Mouse (Mus musculus) thymus, postnatal 14 days (tissue): Measurements from ENCODE around the gene Ppp2r3c.
"Not testable (repeated sequence)": the region's sequence is repeated elsewhere in the genome, so short reads cannot be mapped to it uniquely, and the experiment has no call there.

Source experiments
- DNase-seq: peaks from one replicate; pipeline ENCODE4 v3.0.0; 2021

The Ppp2r3c gene

DNA sequence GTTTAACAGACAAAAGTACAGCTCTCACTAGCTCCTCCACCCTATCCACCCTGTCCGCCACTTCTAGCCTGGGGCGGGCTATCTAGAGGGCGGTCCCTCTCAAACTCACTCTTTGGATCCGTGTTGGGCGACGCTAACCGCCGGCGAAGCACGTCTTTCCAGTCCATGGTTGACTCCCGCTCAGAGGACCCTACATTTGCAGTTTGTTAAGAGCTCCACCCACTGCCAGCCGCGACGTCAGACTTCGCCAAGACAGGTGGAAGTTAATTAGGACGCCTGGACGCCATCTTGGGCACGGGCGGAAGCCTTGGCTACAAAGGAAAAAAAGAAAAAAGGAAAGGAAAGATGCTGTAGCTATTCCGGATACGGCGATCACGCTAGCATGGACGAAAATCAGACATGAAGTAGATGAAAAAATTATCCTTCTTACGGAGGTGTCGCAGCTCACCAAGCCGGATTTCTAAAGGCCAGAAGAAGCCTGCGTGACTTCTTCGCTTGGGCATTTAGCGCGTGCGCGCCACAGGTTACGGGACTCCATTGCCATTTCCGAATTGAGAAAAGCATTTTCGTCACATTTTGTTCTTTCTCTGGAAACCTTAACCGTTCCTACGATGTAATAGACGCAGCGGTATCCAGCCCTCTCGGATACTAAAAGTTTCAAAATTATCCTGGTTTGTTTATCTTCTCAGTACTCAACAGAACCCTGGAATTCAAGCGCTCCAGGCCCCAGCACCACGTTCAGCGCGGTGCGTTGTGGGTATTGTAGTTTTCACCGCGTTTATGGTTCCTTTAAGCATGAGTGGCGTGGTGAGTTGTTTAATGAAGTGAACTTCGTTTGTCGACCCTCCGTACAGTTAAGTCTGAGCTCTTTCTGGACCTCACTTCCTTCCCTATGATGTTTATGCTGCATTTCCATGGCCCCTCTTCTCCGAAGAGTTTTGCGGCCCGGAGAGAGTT, at the start of gene Ppp2r3c:
TSS of gene Ppp2r3c (minus strand) at position 514 of the 957 bp plus-strand sequence.
- DNase-seq, result peak; percentile 92

DNA sequence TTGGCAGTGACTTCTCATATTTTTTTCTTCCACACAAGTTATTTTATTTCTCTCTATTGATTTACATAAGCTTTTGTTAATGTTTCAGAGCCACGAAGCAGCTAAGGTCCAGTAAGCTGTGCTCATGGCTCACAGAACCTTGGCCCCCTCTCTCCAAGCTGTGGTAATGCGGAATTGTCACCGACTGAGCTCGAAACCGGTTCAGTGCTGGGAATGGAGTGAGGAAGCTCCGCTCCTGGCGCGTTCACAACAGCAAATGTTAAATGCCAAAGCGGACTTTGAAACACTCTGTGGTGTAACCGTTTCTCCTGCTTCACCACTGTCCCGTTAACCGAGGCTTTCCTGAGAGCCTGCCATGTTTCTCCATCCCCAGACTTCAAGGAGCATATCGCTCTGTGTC, 41.8 kb upstream of the Ppp2r3c start:
- DNase-seq, result no peak

DNA sequence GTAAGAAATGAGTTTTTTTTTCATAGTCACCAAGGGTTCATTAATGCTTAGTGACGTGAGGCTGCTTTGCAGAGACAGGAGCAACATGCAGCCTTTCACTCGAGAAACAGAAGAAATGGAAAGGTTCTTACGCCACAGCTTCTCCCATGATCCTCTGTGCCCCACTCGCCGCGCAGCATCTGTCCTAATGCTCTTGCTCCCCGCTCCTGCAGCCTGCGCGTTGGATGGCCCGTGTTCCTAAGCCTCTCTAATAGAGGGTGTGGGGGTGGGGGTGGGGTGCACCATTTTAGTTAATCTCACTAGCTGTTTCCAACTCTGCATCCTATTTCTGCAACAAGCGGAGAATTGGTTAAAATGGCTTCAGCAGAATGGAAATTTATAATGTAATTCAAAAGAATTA, 41.2 kb upstream of the Ppp2r3c start:
- DNase-seq, result no peak

DNA sequence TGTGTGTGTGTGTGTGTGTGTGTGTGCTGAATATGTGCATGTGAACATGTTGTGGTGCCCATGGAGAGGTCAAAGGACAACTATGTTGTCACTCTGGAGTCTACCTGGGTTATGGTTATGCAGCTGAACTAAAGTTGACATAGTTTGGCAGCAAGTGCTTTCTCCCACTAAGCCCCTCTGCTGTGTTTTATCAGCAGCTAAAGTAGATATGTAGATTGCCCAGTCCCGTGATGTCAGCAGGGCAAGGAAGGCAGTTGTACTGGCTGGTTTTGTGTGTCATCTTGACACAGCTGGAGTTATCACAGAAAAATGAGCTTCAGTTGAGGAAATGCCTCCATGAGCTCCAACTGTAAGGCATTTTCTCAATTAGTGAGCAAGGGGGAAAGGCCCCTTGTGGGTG, 40.2 kb upstream of the Ppp2r3c start:
- DNase-seq, result not testable (repeated sequence)

DNA sequence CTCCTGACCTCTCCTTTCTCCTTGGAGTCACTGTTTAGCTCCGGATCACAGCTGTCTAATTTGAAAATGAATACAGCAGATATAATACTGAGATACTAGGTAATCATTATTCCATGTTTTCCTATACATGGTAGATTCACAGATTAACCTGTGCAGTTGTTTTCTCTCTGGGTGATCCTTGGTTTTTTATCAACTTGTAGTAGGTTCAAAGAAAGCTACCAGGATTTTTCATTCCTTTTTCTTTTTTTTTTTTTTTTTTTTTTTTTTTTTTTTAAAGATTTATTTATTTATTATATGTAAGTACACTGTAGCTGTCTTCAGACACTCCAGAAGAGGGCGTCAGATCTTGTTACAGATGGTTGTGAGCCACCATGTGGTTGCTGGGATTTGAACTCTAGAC, 35.7 kb upstream of the Ppp2r3c start:
- DNase-seq, result not testable (repeated sequence)

DNA sequence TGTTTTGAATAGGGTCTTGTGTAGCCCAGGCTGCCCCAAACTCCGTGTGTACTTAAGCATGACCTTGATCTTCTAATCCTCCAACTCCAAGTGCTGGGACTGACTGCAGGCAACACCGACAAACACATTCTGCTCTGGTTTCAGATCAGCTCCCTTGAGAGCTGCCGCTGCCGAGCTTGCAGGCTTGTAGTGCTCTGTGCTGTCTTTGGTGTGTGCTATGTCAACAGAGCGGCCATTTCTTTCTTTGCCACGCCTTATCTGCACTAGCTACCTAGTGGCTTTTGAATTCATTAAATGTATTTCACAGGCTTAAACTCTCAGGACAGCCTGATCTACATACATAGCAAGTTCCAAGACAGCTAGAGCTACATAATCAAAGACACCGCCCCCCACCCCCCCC, 30.9 kb upstream of the Ppp2r3c start:
- no peak for DNase-seq

DNA sequence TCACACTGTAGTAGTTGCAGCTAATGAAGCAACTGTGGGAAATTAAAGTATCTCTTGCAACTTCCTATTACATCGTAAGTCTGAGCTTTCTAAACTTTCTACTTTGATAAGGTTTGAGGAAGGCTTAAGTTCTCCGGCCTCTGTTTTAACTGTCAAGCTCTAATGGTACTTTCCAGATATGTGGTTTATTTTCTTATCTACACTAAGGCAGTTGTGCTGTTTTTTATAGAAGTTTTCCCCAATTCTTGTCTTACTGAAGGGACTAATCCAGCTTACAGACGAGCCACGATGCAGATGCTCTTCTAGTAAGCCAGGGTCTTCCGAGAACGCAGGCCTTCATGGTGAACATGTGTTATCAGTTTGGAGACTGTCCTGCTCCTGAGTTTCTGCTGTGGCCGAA, 26.6 kb upstream of the Ppp2r3c start:
- DNase-seq, result no peak

DNA sequence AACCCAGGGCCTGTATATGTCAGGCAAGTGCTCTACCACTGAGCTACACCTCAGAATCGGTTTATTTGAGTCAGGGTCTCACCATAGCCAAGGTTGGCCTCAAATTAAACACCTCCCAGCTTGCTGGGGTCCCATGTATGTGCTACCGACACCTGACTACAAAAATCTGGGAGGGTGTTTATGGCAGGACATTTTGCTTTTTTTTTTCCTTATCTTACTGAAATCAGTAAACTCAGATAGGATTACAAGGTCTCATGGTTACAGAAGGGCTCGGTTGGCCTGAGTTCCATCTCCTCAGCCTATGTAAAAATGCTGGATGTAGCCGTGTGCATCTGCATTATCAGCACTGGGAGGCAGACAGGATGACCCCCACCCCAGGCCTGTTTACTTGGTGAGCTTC, 26.0 kb upstream of the Ppp2r3c start:
- DNase-seq, result no peak

DNA sequence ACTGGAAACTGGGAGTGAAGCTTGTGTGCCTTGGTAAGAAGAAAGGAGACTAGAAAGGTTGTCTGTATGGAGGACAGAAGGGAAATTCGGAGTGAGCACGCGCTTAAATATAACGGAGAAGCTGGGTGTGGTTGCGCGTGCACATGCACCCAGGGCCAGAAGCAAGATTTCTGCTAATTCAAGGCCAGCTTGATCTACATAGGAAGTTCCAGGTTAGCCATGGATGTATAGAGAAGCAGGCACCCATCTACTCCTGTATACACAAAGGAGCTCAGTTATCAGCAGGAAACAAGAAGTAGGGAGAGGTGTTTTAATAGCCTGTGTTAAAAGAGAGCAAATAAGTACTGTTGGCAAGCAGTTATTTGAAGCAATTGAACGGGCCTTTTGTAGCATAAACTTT, 22.9 kb upstream of the Ppp2r3c start:
- DNase-seq, result no peak

DNA sequence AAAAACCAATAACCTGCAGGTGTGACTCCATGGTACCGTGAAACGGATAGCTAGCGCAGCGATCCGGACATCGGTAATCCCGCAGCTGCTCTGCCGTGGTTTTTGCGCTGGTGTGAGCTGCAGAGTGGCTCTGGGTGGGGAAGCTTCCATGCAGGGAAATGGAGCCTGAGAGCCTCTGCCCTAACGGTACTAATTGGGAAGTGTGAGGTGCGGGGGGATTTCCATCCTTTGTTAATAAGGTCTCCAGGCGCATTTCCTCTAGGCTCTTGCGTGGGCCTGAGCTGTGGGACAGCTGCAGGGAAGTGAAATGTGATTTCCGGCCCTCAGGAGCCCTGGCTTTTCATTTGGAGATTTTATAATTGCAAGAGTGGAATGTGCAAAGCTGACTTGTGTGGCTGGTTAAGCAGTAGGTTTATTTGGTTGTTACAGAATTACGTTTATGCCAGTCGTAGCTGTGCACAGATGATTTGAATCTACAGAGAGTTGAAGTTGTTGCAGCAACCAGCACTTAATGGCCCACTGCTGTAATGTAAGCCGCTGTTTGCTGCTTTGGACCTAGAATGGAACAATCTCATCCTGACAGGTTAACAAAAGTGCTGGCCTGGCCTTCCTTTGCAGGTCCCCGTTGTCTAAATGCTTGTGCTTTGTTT, 19.0 kb upstream of the Ppp2r3c start:
- no peak for DNase-seq

DNA sequence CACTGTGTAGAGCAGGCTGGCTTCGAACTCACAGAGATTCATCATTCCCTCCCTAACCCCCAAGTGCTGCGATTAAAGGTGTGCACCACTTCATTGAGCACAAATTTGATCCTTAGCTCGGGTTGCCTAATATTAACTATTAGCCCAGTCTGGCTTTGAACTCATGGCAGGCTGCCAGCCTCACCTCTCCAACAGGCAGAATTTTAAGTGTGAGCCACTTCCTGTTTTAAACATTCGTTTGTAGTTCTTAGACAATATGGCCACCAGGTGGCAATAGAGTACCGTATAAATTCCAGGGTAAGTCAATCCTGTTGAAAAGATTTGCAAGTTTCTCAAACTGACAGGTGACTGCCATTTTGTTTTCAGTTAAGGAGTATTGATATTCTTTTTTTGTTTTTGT, 12.4 kb upstream of the Ppp2r3c start:
- peak; percentile 89 for DNase-seq

DNA sequence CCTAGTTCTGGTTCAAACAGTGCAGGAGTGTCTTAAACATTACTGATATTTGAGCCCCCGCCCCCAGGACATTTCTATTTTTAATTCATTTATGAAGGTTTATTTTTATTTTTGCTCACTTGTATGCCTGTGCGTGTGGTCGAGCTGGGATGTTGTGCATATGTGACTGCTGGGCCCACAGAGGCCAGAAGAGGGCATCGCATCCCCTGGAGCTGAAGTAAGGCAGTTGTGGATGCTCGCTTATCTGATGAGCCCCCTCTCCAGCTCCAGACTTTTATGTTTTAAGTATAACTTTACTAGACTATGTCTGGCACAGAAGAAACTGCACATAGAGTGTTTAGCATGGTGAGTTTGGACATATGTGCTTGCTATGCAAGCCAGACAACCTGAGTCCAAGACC, 11.1 kb upstream of the Ppp2r3c start:
- DNase-seq, result peak; percentile 28

DNA sequence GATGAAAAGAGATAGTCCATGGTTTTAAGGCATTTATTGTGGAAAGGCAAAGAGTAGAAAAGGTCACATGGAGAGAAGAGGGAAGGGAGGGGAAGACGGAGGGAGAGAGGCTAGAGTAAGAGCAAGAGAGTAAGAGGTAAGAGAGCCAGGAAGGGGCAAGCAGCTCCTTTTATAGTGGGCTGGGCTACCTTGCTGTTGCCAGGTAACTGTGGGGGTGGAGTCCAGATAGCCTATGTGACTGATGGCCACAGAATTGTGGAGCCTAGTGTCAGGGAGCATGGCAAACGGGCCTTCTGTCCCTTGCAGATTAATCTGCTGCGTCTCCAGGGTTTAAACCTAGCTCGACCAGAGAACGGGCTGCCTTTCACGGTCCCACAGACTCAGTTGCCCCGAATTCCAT, 9.0 kb upstream of the Ppp2r3c start:
- DNase-seq, result no peak

DNA sequence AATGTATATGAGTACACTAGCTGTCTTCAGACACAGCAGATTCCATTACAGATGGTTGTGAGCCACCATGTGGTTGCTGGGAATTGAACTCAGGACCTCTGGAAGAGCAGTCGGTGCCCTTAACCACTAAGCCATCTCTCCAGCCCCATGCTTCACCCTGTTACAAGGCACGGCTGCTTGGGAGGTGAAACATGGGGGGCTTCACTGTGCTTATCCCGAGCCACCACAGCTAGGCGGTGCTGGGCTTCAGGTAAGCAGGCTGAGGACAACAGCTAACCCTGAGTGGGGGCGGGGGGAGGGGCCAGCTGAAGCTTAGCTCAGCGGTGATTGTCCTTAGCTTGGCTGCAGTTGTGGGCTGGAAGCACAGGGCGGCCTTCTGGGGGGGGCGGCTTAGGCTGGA, 6.7 kb upstream of the Ppp2r3c start:
- no peak for DNase-seq

DNA sequence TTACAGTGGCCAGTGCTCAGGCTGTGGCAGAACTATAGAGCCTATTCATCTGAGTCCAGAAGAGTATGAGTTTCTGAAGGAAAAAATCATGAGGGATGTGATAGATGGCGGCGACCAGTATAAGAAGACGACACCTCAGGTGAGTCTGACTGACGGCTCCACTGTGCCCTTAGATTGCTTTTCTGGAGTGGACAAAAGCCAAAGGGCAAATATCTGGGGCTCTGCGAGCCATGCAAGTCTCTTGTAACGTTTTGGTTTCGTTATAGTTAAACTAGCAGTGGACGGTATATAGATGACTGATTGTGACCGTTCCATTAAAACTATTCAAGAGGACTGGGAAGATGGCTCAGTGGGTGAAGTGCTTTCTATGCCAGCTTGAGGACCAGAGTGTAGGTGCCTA, 5.9 kb upstream of the Ppp2r3c start:
- no peak for DNase-seq

DNA sequence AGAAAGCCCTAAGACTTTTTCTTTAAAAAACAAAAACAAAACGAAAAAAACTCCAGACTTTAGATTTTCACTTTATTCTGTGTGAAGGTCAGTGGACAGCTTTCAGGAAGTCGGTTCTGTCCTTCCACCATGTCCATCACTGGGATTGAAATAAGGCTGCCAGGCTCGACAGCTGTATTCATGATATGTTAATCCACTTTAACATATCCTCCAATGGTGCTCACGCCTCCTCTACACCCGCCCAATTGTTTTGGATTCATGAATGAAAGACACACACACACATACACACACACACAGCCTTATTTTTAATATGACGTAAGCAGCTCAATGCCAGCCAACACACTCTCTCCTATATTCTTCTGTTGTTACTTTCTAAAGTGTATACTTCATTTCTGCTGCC, 4.8 kb upstream of the Ppp2r3c start:
- DNase-seq, result no peak

DNA sequence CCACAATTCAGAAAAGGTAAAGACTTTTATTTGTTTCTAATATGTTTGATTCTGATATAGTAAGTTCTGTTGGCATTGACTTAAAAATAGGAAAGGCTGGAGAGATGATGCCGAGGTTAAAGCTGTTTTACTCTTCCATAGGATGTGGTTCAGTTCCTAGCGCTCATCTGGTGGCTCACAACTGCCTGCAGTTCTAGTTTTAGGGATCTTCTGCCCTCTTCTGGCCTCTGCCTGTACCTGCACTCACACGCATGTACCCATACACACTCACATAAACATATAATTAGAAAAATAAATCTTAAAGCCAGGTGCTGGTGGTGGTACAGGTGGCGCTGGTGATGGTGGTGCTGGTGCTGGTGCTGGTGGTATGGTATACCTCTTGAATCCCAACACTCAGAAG, 3.6 kb upstream of the Ppp2r3c start:
- no peak for DNase-seq

DNA sequence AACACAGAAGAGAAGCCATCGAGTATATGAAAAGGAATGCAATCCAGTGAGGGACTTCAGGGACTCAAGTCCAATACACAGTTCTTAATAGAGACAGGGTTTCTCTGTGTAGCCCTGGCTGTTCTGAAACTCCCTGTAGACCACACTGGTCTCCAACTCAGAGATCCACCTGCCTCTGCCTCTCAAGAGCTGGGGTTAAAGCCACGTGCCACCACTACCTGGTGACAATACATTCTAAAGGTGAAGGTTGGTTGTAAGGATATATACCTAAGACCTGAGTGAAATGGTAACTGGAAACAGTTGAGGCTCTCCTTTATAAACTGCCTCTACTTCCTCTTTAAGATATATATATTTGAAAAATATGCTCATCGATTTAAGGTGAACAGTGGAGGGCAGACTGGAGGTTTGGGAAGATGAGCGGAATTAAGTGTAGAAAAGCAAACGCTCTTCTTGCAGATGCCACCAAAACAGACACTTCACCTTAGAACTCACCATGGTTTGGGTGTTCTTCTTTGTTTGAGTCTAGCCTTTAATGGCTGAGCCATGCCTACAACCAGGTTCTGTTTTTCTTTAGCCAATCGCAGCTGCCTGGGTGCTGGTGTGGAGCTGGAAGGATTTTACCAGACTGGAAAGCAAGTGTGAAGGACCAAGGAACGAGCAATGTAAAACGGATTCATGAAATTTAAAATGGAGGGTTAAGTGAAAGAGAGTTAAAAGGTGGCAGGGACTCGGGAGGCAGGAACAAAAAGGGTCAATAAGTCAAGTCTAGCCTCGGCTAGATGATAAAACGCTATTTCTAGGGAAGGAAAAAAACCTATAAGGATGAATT, 1.1 kb downstream of the Ppp2r3c start:
- no peak for DNase-seq

DNA sequence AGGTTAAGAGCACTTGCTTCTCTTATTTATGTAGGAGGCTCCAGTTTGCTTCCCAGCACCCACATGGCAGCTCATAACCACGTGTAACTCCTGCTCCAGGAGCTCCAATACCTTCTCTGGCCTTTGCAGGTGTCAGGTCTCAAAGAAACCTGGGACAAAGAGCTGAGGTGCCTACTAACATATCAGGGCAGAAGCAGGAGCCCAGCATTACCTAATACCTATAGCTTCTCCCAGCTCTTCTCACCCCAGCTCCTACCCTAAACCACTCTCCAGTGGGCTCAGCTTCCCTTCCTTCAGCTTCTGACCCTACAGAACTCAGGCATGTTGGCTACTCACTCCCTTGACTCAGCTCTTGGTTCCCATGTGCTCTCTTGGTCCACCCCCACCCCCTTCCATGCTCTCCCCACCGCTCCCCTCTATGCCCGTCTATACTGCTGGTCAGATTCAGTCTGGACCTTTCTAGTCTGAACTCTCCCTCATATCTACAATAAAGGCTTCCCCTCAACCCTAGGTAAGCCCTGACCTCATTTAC, 1.9 kb downstream of the Ppp2r3c start:
- no peak for DNase-seq

DNA sequence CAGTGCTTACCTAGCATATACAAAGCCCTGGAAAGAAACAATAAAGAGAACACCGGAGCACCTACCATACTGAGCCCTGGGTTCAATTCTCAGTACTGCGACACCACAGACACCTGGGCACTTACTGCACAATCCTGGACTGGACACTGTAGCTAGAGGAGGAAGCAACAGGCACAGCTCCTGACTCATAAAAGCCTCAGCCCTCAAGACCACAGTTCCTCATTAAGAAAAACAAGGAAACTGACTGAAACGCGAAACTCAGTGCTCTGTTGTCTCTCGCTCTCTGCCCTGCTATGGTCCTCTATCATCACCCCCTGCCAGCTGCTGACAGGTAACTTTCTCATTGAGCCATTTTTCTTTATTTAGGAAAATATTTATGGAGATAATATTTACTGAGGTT, 3.5 kb downstream of the Ppp2r3c start, which contains the start of gene 1110008L16Rik:
TSS of gene 1110008L16Rik (plus strand) at position 242 of the 400 bp plus-strand sequence.
- no peak for DNase-seq

DNA sequence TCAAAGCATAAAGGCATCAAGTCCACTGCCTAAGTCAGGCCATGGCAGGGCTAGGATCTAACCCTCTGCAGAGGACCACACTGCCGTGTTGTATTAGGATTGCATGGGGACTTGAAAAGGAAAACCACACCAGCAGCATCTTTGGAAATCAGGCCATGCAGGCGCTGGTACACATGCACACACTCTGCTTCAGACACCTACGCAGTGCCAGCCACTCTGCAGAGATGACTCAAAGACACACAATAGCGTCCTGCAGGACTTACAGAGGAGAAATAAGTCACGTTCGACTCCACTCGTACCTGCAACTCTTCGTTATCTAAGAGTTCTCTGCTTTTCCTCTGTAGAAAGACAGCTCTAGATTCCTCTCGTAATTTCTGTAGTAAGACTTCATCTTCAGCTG, 4.7 kb downstream of the Ppp2r3c start:
- no peak for DNase-seq

DNA sequence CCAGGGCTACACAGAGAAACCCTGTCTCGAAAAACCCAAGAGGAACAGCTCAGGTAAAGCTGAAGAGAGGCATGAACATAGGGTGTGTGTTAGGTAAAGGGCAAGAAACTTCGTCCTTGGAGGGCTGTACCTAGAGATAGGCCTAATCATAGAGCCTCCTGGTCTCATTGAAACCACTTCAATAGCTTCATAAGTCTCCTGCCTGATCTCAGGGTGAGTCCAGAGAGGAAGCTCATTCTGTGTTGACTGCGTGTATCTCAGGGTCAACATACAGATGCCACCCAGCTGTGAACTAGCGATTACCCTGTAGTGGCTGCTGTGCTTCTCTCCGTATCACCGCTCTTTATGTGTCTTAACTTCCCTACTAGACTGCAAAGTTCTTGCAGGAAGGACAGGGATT, 25.2 kb downstream of the Ppp2r3c start:
- not testable (repeated sequence) for DNase-seq

DNA sequence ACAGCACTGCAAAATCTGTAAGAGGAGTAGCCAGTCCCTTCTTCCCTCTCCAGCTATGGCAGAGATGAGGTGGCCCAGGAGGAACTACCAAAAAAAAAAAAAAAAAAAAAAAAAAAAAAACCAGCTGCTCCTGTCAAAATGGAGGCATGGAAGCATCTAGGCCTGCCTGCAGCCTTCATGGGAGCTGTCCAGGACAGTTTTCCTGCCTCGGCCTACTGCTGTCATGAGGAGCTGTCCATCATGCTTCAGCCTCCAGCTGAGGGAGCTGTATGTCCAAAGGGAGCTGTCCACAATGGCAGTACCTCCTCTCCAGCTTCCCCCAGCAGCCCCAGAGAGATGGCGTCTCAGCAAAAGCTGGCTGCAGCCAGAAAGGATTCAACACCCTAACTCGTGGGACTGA, 30.6 kb downstream of the Ppp2r3c start:
- no peak for DNase-seq
